Mouse (Mus musculus) inflammation-experienced regulatory T-cells, adult 6 months (primary cell): Measurements from ENCODE around the gene Whamm. TPM values are rescaled to one million over a fixed set of nuclear protein-coding genes. Genes with fewer than 3 reads are reported as not detected.

Experiments used
- ATAC-seq: one replicate; pipeline ENCODE4 v1.8.0; 2017
- polyA plus RNA-seq, 3 experiments: library from polyadenylated mRNA; unstranded; fragments of 100-300 nt; shearing (Covaris generic); gene quantifications; one replicate each; pipeline ENCODE4 v1.2.1; 2017

The Whamm gene
- 1 to 10 TPM; 3.4 to 8.1 (median 5.2) TPM for polyA plus RNA-seq

- peak; percentile 98 for ATAC-seq
These were observed at the start of gene Whamm for GRCm38 (mm10) chr7:81571108-81571940. Gene Whamm (plus strand): TSS chr7:81571266.

GRCm38 (mm10) chr7:81523008-81523662, 47.9 kb upstream of the Whamm start:
- peak; percentile 97 for ATAC-seq

GRCm38 (mm10) chr7:81523663-81524017, 47.4 kb upstream of the Whamm start:
- peak; percentile 41 for ATAC-seq

GRCm38 (mm10) chr7:81528918-81529317, 42.1 kb upstream of the Whamm start:
- ATAC-seq, result no peak

- ATAC-seq, result no peak
These were observed 39.6 kb upstream of the Whamm start for GRCm38 (mm10) chr7:81531462-81531861.

GRCm38 (mm10) chr7:81536478-81536877, 34.6 kb upstream of the Whamm start:
- no peak for ATAC-seq

GRCm38 (mm10) chr7:81538070-81538675, 32.9 kb upstream of the Whamm start:
- ATAC-seq, result peak; percentile 79

- no peak for ATAC-seq
These were observed 31.5 kb upstream of the Whamm start for GRCm38 (mm10) chr7:81539565-81539964.

GRCm38 (mm10) chr7:81540999-81541398, 30.1 kb upstream of the Whamm start:
- no peak for ATAC-seq

GRCm38 (mm10) chr7:81541924-81542524, 29.0 kb upstream of the Whamm start:
- ATAC-seq, result no peak

- no peak for ATAC-seq
These were observed 28.1 kb upstream of the Whamm start for GRCm38 (mm10) chr7:81542934-81543333.

- ATAC-seq, result peak; percentile 46
These were observed 22.2 kb upstream of the Whamm start for GRCm38 (mm10) chr7:81548864-81549263.

- ATAC-seq, result no peak
These were observed 17.5 kb upstream of the Whamm start for GRCm38 (mm10) chr7:81553589-81553988.

GRCm38 (mm10) chr7:81554369-81554768, 16.7 kb upstream of the Whamm start:
- ATAC-seq, result no peak

- no peak for ATAC-seq
These were observed 14.2 kb upstream of the Whamm start for GRCm38 (mm10) chr7:81556839-81557238.

- ATAC-seq, result no peak
These were observed 13.6 kb upstream of the Whamm start for GRCm38 (mm10) chr7:81557252-81557984.

GRCm38 (mm10) chr7:81557985-81558360, 13.1 kb upstream of the Whamm start:
- ATAC-seq, result no peak

- no peak for ATAC-seq
These were observed 11.7 kb upstream of the Whamm start for GRCm38 (mm10) chr7:81559231-81559980.

GRCm38 (mm10) chr7:81560101-81561049, 10.7 kb upstream of the Whamm start:
- no peak for ATAC-seq

- ATAC-seq, result no peak
These were observed 9.9 kb upstream of the Whamm start for GRCm38 (mm10) chr7:81561211-81561610.
